Comparison of ENCODE assay signal across 9 mouse cellular contexts in the genomic region with DNA sequence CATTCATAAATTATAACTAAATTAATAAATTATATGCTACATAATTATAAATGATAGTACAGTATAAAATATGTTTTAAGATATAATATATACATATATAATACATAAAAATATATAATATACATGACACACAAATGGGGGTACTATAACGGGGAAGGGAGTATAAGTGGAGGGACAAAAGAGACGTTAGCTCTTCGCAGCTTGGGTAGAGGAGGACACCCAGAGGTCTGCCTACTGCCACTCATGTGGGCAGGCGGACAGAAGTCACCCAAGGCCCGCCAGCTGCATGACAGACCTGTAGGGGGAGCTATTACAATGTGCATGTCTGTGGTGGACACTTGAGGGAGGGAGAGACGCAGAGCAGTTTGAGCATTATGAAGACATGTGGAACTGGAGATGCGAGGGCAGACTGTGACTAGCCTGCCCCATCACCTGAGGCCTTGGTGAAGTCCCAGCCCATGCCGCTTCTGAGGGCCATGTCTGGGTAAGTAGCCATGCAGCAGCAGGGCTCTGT.
DNase-seq lines count a peak whose midpoint lies in the region; ATAC-seq and TF ChIP-seq lines count a peak whose summit lies in the region.
"Had no signal": no experiment of that assay in that cellular context is flagged by ENCODE, and none has a peak within 500 bp of the region (broad histone marks: within the 10 kb centered on the region; RNA-seq: fewer than 3 reads in every experiment).

No protein-coding gene starts in this region.

- H3K4me3 ChIP-seq in liver, postnatal 0 days (ENCODE audit: low read depth, low read length): no peak overlapping the region

- DNase-seq in cerebellum, postnatal 10 days: peak; percentile 17 to 34
- no peak for DNase-seq in cerebellum, postnatal 4 days (ENCODE audit: low spot score in 2 of 2)
- peak; percentile 20 for DNase-seq in layer of hippocampus, adult 11-12 months (ENCODE audit: low spot score)
- DNase-seq in layer of hippocampus, postnatal 14 days (ENCODE audit: low spot score in 2 of 2): no peak
- DNase-seq in ES-CJ7 (ENCODE audit: low read depth, low spot score): peak; percentile 64
- DNase-seq in liver, postnatal 0 days: peak; percentile 20
- no peak for DNase-seq in right cerebral cortex, postnatal 25 days
- DNase-seq in ovary, postnatal 36 days (ENCODE audit: low spot score): no peak
- DNase-seq: cerebellum, adult 9-11 months had no signal

- ATAC-seq in liver, postnatal 0 days: 0 out of 2 replicates have a peak, but pooled peaks have one; percentile 23

- no peaks in the 10 kb centered on the region for H3K27me3 ChIP-seq in liver, postnatal 0 days (ENCODE audit: insufficient read depth, low read length)

- H3K4me2 ChIP-seq in liver, postnatal 0 days (ENCODE audit: low read depth, low read length): no peak overlapping the region

- TF ChIP-seq EP300 in liver, postnatal 0 days (IDR thresholded peaks at IDR 0.05; ENCODE audit: low read depth): no peak

- H3K36me3 ChIP-seq in liver, postnatal 0 days (replicated peaks; ENCODE audit: insufficient read depth, low read length): no peaks in the 10 kb centered on the region

- H3K9me3 ChIP-seq in liver, postnatal 0 days (ENCODE audit: low read length): no peaks in the 10 kb centered on the region

- H3K9ac ChIP-seq in liver, postnatal 0 days (replicated peaks): no peak overlapping the region

- 73% methylated on average over 8 of the region's 8 CpGs for WGBS in liver, postnatal 0 days (ENCODE audit: insufficient replicate concordance)

- H3K4me1 ChIP-seq in liver, postnatal 0 days (ENCODE audit: insufficient read depth): no peaks in the 10 kb centered on the region

- no peak overlapping the region for H3K27ac ChIP-seq in liver, postnatal 0 days (ENCODE audit: low read depth)

- peak; percentile 60 for TF ChIP-seq CTCF in liver, postnatal 0 days (IDR thresholded peaks at IDR 0.05; ENCODE audit: low read depth)

Comparison
In these comparisons a context has a peak if more than half of its experiments do, and no peak if none do; other contexts are left out.
1. DNase-seq: peak in cerebellum, postnatal 10 days (2 of 2), layer of hippocampus, adult 11-12 months (single experiment), ES-CJ7 (single experiment) and liver, postnatal 0 days (single experiment); none in cerebellum, postnatal 4 days (0 of 2), layer of hippocampus, postnatal 14 days (0 of 2), right cerebral cortex, postnatal 25 days (single experiment) and ovary, postnatal 36 days (single experiment).